Mouse (Mus musculus) bone marrow macrophage, adult 2 months (primary cell): Measurements from ENCODE around the gene Chek2.

Experiments used
- CTCF ChIP-seq: IDR thresholded peaks from 2 replicates; pipeline ENCODE4 v1.5.1; 2012; ENCODE audit warnings: low read depth, mild to moderate bottlenecking, low read length, moderate library complexity
- POLR2A ChIP-seq: IDR thresholded peaks from 2 replicates; pipeline ENCODE4 v1.6.1; 2012; ENCODE audit warnings: mild to moderate bottlenecking, low read depth, low read length, borderline replicate concordance

DNA sequence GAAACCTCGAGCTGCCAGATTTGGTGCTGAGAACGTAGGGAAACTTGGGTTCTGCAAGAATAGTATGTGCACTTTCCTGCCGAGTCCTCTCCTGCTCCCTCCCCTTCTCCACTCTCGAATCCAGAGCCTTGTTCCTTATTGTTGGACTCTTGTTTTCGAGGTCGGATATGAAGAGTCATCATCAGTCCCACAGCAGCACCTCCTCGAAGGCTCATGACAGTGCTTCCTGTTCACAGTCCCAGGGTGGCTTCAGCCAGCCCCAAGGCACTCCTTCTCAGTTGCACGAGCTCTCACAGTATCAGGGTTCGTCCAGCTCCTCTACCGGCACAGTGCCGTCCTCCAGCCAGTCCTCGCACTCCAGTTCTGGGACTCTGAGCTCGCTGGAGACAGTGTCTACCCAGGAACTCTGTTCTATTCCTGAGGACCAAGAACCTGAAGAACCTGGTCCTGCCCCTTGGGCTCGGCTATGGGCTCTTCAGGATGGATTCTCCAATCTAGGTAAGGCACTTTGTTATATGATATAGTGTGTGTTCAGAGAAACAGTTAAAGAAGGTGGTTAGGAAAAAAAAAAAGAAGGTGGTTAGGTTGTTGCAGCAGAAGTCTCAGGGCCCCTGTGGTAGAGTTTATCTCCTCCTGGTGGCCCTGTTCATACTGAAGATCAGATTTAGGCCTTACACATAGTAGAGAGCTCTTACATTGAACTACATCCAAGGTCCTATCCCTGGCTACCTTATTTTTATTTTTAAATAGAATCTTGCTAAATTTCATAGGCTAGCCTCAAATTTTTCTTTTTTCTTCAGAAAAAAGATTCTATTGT, 1.5 kb downstream of the Chek2 start:
- TF ChIP-seq POLR2A (no peak), CTCF (no peak)
